Comparison of ENCODE assay signal across 26 mouse cellular contexts in the genomic region with DNA sequence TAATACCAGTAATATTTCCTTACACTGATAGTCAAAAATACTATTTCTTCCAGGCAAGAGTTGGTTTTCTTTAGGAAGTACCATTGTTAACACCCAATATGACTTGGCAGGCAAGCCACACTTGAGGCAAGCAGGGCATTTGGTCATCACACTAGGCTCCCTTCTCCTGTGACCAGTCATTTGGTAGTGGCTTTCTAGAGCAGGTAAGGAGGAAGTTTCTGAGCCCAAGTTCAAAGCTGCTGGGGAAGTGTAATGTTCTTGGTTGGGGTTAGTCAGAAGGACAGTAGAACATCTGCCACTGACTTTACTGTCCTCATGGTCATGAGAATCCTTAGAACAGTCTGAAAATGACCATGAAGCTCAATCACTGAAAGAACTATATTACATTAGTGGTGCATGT.
DNase-seq lines count a peak whose midpoint lies in the region; ATAC-seq and TF ChIP-seq lines count a peak whose summit lies in the region.
"Had no signal": no experiment of that assay in that cellular context is flagged by ENCODE, and none has a peak within 500 bp of the region (broad histone marks: within the 10 kb centered on the region; RNA-seq: fewer than 3 reads in every experiment).

No protein-coding gene starts in this region.

- TF ChIP-seq CTCF in gastrocnemius, adult 2 months (IDR thresholded peaks at IDR 0.05): no peak
- TF ChIP-seq CTCF in CH12.LX (conservative IDR thresholded peaks at IDR 0.05 in 1 of 2, IDR thresholded peaks at IDR 0.05 in 1 of 2; ENCODE audit: low read depth in 2 of 2, low read length in 2 of 2): no peak
- no peak for TF ChIP-seq CTCF in hindbrain, postnatal 0 days (IDR thresholded peaks at IDR 0.05; ENCODE audit: low read depth)

- no peak overlapping the region for H3K9ac ChIP-seq in CH12.LX (ENCODE audit: insufficient read depth, low read depth)
- no peak overlapping the region for H3K9ac ChIP-seq in hindbrain, postnatal 0 days (replicated peaks; ENCODE audit: low read length)
- H3K9ac ChIP-seq: embryonic facial prominence, embryonic 13.5 days; forebrain, embryonic 13.5 days; heart, embryonic 13.5 days; hindbrain, embryonic 12.5 days; hindbrain, embryonic 15.5 days; intestine, embryonic 15.5 days had no signal

- H3K4me2 ChIP-seq in CH12.LX (ENCODE audit: insufficient read depth, low read depth, poor library complexity, severe bottlenecking): no peak overlapping the region
- no peak overlapping the region for H3K4me2 ChIP-seq in hindbrain, postnatal 0 days (ENCODE audit: low read depth, low read length)
- H3K4me2 ChIP-seq: embryonic facial prominence, embryonic 13.5 days; forebrain, embryonic 13.5 days; heart, embryonic 13.5 days; hindbrain, embryonic 12.5 days; hindbrain, embryonic 15.5 days; intestine, embryonic 15.5 days had no signal

- H3K79me2 ChIP-seq in CH12.LX (replicated peaks; ENCODE audit: control insufficient read depth, extremely low read depth, insufficient read depth, poor library complexity, severe bottlenecking) (peaks cover 37% of the 10 kb centered on the region), macrophage (ENCODE audit: inconsistent target) (peaks cover 78% of the 10 kb centered on the region)

- dilution Hi-C loops in CH12.LX (cut with MboI; ENCODE audit: extremely low pct_ligation_motif_present, extremely low pct_unique_long_range_greater_than_20kb, low sequenced_read_pairs): no loop called here

- in situ Hi-C loops in CH12.LX (cut with MboI; ENCODE audit: low pct_ligation_motif_present, low pct_unique_long_range_greater_than_20kb, low sequenced_read_pairs): no loop called here

- TF ChIP-seq POLR2A in CH12.LX (IDR thresholded peaks at IDR 0.05; ENCODE audit: low read depth, low read length): no peak

- H3K4me3 ChIP-seq in gastrocnemius, adult 2 months: no peak overlapping the region
- H3K4me3 ChIP-seq in CH12.LX (replicated peaks in 1 of 3; ENCODE audit: low read depth in 2 of 3, low read length in 2 of 3, poor library complexity in 1 of 3) (no peak overlapping the region), macrophage (ENCODE audit: inconsistent target) (no peak overlapping the region)
- no peak overlapping the region for H3K4me3 ChIP-seq in hindbrain, postnatal 0 days (ENCODE audit: low read length)
- H3K4me3 ChIP-seq: embryonic facial prominence, embryonic 13.5 days; forebrain, embryonic 10.5 days; forebrain, embryonic 13.5 days; heart, adult 2 months; heart, embryonic 10.5 days; heart, embryonic 13.5 days; hindbrain, embryonic 12.5 days; hindbrain, embryonic 15.5 days; intestine, embryonic 15.5 days had no signal

- no peaks in the 10 kb centered on the region for H3K27me3 ChIP-seq in CH12.LX (replicated peaks)
- no peaks in the 10 kb centered on the region for H3K27me3 ChIP-seq in hindbrain, postnatal 0 days (ENCODE audit: insufficient read depth, low read length)
- H3K27me3 ChIP-seq: embryonic facial prominence, embryonic 13.5 days; forebrain, embryonic 13.5 days; heart, embryonic 13.5 days; hindbrain, embryonic 12.5 days; hindbrain, embryonic 15.5 days; intestine, embryonic 15.5 days had no signal

- no peak for TF ChIP-seq RAD21 in CH12.LX (IDR thresholded peaks at IDR 0.05; ENCODE audit: low read depth, low read length)

- intact Hi-C loops in gastrocnemius, adult 2 months (cut with DNase I): loop anchor here (5.0 kb wide), 1 partner anchor 83 kb away; no protein-coding TSS in a partner anchor

- peaks cover 18 to 75% of the 10 kb centered on the region in 2 experiments for H3K4me1 ChIP-seq in CH12.LX (ENCODE audit: control insufficient read depth in 1 of 2, insufficient read depth in 2 of 2)
- 0 out of 2 replicates have a peak, but pooled peaks cover 7% of the 10 kb centered on the region for H3K4me1 ChIP-seq in hindbrain, postnatal 0 days (ENCODE audit: insufficient read depth, low read length)
- H3K4me1 ChIP-seq: intestine, embryonic 15.5 days had no signal

- no peak for ATAC-seq in hindbrain, postnatal 0 days
- ATAC-seq: activated CD4-positive, CD25-positive, alpha-beta regulatory T cell, adult 4 months; CD4-positive, CD25-positive, alpha-beta regulatory T cell, adult 4 months; forebrain, embryonic 13.5 days; forebrain, embryonic 16.5 days; intestine, embryonic 15.5 days had no signal

- H3K9me3 ChIP-seq in CH12.LX (replicated peaks; ENCODE audit: low read length): no peaks in the 10 kb centered on the region
- H3K9me3 ChIP-seq in hindbrain, postnatal 0 days (ENCODE audit: low read length): no peaks in the 10 kb centered on the region
- H3K9me3 ChIP-seq: embryonic facial prominence, embryonic 13.5 days; forebrain, embryonic 10.5 days; forebrain, embryonic 13.5 days; heart, embryonic 10.5 days; heart, embryonic 13.5 days; hindbrain, embryonic 12.5 days; hindbrain, embryonic 15.5 days; intestine, embryonic 15.5 days had no signal

- no peak for DNase-seq in gastrocnemius, adult 2 months
- DNase-seq in gastrocnemius, postnatal 4 days (ENCODE audit: low spot score in 2 of 2): no peak
- DNase-seq in CH12.LX (ENCODE audit: extremely low read depth): peak; percentile 44
- no peak for DNase-seq in kidney, postnatal 14 days
- no peak for DNase-seq in lung, adult 18-20 months
- DNase-seq in hindbrain, postnatal 0 days (ENCODE audit: low spot score): no peak
- DNase-seq: adrenal gland, postnatal 10 days; adrenal gland, postnatal 36 days; cerebellum, adult 11 months; cerebellum, adult 2 months; cerebellum, adult 9-11 months; cerebellum, postnatal 25 days; gastrocnemius, postnatal 14 days; heart, adult 2 months had no signal

- H3K36me3 ChIP-seq in CH12.LX (replicated peaks in 1 of 2; ENCODE audit: control insufficient read depth in 1 of 2, insufficient read depth in 1 of 2, low read length in 1 of 2): peaks cover 0 to 33% of the 10 kb centered on the region in 2 experiments
- H3K36me3 ChIP-seq in macrophage (ENCODE audit: inconsistent target): no peaks in the 10 kb centered on the region
- H3K36me3 ChIP-seq in hindbrain, postnatal 0 days (ENCODE audit: insufficient read depth, low read length): no peaks in the 10 kb centered on the region
- H3K36me3 ChIP-seq: embryonic facial prominence, embryonic 13.5 days; forebrain, embryonic 10.5 days; heart, embryonic 10.5 days; hindbrain, embryonic 12.5 days; hindbrain, embryonic 15.5 days; intestine, embryonic 15.5 days had no signal

- peak; percentile 28 for TF ChIP-seq EP300 in CH12.LX (IDR thresholded peaks at IDR 0.05; ENCODE audit: low read length)

- peak overlapping the region; percentile 64 for H3K27ac ChIP-seq in gastrocnemius, adult 2 months
- peak overlapping the region; percentile 76 for H3K27ac ChIP-seq in CH12.LX (ENCODE audit: insufficient read depth, low read depth)
- H3K27ac ChIP-seq in macrophage: peak overlapping the region; percentile 1; the same call in 1 of the 2 replicates
- H3K27ac ChIP-seq in hindbrain, postnatal 0 days: no peak overlapping the region
- H3K27ac ChIP-seq: embryonic facial prominence, embryonic 13.5 days; forebrain, embryonic 10.5 days; forebrain, embryonic 13.5 days; heart, adult 2 months; heart, embryonic 10.5 days; heart, embryonic 13.5 days; hindbrain, embryonic 12.5 days; hindbrain, embryonic 15.5 days; intestine, embryonic 15.5 days had no signal

TF ChIP-seq in CH12.LX, 34 proteins besides CTCF, POLR2A, EP300 and RAD21:
- TF ChIP-seq MXI1 (IDR thresholded peaks at IDR 0.05; ENCODE audit: low read depth, low read length) (no peak), IRF4 (IDR thresholded peaks at IDR 0.05; ENCODE audit: low read depth, low read length) (no peak), E2F4 (IDR thresholded peaks at IDR 0.05; ENCODE audit: insufficient replicate concordance, low read depth, low read length) (no peak), NELFE (IDR thresholded peaks at IDR 0.05; ENCODE audit: low read depth, low read length) (no peak), TCF12 (IDR thresholded peaks at IDR 0.05; ENCODE audit: low read depth, low read length) (no peak), CHD1 (IDR thresholded peaks at IDR 0.05; ENCODE audit: low read depth, low read length) (no peak)
TF ChIP-seq in CH12.LX: peak in this region for 0.
